ENCODE assay signal across 25 mouse cellular contexts in the genomic region with DNA sequence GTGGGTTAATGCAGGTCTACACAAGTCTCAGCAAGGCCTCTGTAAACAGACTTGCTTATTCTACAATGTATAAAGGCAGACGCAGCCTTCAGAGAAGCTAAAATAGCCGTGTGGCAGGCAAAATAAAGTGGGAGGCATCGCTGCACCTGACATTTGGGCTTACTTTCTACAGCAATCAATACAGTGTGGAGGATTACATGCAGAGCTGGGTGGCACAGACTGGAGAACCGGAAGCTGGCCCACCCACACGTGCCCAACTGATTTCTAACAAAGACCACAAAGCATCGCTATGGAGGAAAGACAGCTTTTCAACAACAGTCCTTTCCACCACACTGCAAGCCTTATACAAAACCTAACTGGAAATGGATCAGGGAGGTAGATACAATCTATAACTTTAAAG. TPM values are rescaled to one million over a fixed set of nuclear protein-coding genes. Genes with fewer than 3 reads are reported as not detected.
DNase-seq lines count a peak whose midpoint lies in the region; ATAC-seq and TF ChIP-seq lines count a peak whose summit lies in the region.
"Had no signal": no experiment of that assay in that cellular context is flagged by ENCODE, and none has a peak within 500 bp of the region (broad histone marks: within the 10 kb centered on the region; RNA-seq: fewer than 3 reads in every experiment).

No protein-coding gene starts in this region.

- H3K4me3 ChIP-seq in forebrain, embryonic 11.5 days (ENCODE audit: low read depth, low read length): no peak overlapping the region
- no peak overlapping the region for H3K4me3 ChIP-seq in forebrain, embryonic 16.5 days (replicated peaks; ENCODE audit: low read length)
- H3K4me3 ChIP-seq in layer of hippocampus, adult 2 months: no peak overlapping the region
- H3K4me3 ChIP-seq: embryonic facial prominence, embryonic 15.5 days; erythroblast, embryonic 14.5 days; heart, adult 2 months; heart, embryonic 12.5 days; hindbrain, embryonic 10.5 days; intestine, embryonic 15.5 days had no signal

- no peaks in the 10 kb centered on the region for H3K36me3 ChIP-seq in forebrain, embryonic 11.5 days (ENCODE audit: control insufficient read depth, insufficient read depth, low read length)
- H3K36me3 ChIP-seq in forebrain, embryonic 16.5 days (ENCODE audit: control insufficient read depth, insufficient read depth): no peaks in the 10 kb centered on the region
- H3K36me3 ChIP-seq: embryonic facial prominence, embryonic 15.5 days; G1E; heart, embryonic 12.5 days; hindbrain, embryonic 10.5 days; intestine, embryonic 15.5 days had no signal

- no peak overlapping the region for H3K4me2 ChIP-seq in forebrain, embryonic 11.5 days (ENCODE audit: low read depth, low read length, severe bottlenecking)
- H3K4me2 ChIP-seq in forebrain, embryonic 16.5 days (ENCODE audit: low read length): no peak overlapping the region
- H3K4me2 ChIP-seq: embryonic facial prominence, embryonic 15.5 days; heart, embryonic 12.5 days; hindbrain, embryonic 14.5 days; intestine, embryonic 15.5 days had no signal

- DNase-seq in forebrain, embryonic 11.5 days (ENCODE audit: low spot score): peak; percentile 37
- DNase-seq in layer of hippocampus, adult 2 months (ENCODE audit: low spot score in 2 of 2): no peak
- DNase-seq in layer of hippocampus, postnatal 10 days (ENCODE audit: low spot score in 2 of 2): no peak
- DNase-seq in thymus, postnatal 25 days: peak; percentile 13
- no peak for DNase-seq in thymus, adult 18-20 months
- no peak for DNase-seq in left cerebral cortex, postnatal 10 days (ENCODE audit: extremely low spot score in 1 of 2, low spot score in 2 of 2)
- DNase-seq: adrenal gland, adult 8-10 months; adrenal gland, postnatal 36 days; B cell, adult 2 months; cerebellum, adult 11-12 months; cerebellum, adult 9-10 months; cerebellum, postnatal 25 days; embryo, embryonic 11 days; gastrocnemius, postnatal 10 days; heart, adult 2 months had no signal

- no peak for ATAC-seq in forebrain, embryonic 11.5 days (replicated peaks; ENCODE audit: low FRiP score)
- ATAC-seq in forebrain, embryonic 16.5 days: no peak
- ATAC-seq: CD4-positive, CD25-positive, alpha-beta regulatory T cell, adult 4 months; forebrain, embryonic 14.5 days; intestine, embryonic 15.5 days had no signal

- no peak overlapping the region for H3K9ac ChIP-seq in forebrain, embryonic 11.5 days (ENCODE audit: low read length)
- H3K9ac ChIP-seq in forebrain, embryonic 16.5 days (replicated peaks; ENCODE audit: low read depth, low read length): no peak overlapping the region
- H3K9ac ChIP-seq: embryonic facial prominence, embryonic 15.5 days; heart, embryonic 12.5 days; hindbrain, embryonic 14.5 days; intestine, embryonic 15.5 days had no signal

- intact Hi-C loops in left cerebral cortex, postnatal 10 days (cut with DNase I): no loop called here

- no peaks in the 10 kb centered on the region for H3K9me3 ChIP-seq in forebrain, embryonic 11.5 days (ENCODE audit: control insufficient read depth, low read length)
- H3K9me3 ChIP-seq in forebrain, embryonic 16.5 days (ENCODE audit: control insufficient read depth, low read length): no peaks in the 10 kb centered on the region
- H3K9me3 ChIP-seq: embryonic facial prominence, embryonic 15.5 days; G1E; heart, embryonic 12.5 days; hindbrain, embryonic 10.5 days; intestine, embryonic 15.5 days had no signal

- no peaks in the 10 kb centered on the region for H3K4me1 ChIP-seq in forebrain, embryonic 11.5 days (replicated peaks; ENCODE audit: control insufficient read depth, insufficient read depth, low read length)
- peaks cover 4% of the 10 kb centered on the region for H3K4me1 ChIP-seq in forebrain, embryonic 16.5 days (replicated peaks; ENCODE audit: control insufficient read depth, insufficient read depth, low read length)
- H3K4me1 ChIP-seq: embryonic facial prominence, embryonic 15.5 days; heart, embryonic 12.5 days; hindbrain, embryonic 10.5 days; intestine, embryonic 15.5 days had no signal

- H3K27me3 ChIP-seq in forebrain, embryonic 11.5 days (ENCODE audit: control insufficient read depth, insufficient read depth, low read length): no peaks in the 10 kb centered on the region
- H3K27me3 ChIP-seq in forebrain, embryonic 16.5 days (replicated peaks; ENCODE audit: control insufficient read depth, insufficient read depth, low read length): no peaks in the 10 kb centered on the region
- H3K27me3 ChIP-seq: embryonic facial prominence, embryonic 15.5 days; intestine, embryonic 15.5 days had no signal

- no peak for TF ChIP-seq CTCF in layer of hippocampus, adult 2 months (conservative IDR thresholded peaks at IDR 0.05)

- WGBS in forebrain, embryonic 11.5 days: 77% methylated on average over 6 of the region's 6 CpGs
- WGBS in forebrain, embryonic 16.5 days: 50% methylated on average over 6 of the region's 6 CpGs

- H3K27ac ChIP-seq in forebrain, embryonic 11.5 days (ENCODE audit: low read depth, low read length): no peak overlapping the region
- no peak overlapping the region for H3K27ac ChIP-seq in forebrain, embryonic 16.5 days (ENCODE audit: low read length)
- peak overlapping the region; percentile 36; the same call in 1 of the 2 replicates for H3K27ac ChIP-seq in layer of hippocampus, adult 2 months
- H3K27ac ChIP-seq: embryonic facial prominence, embryonic 15.5 days; heart, adult 2 months; hindbrain, embryonic 10.5 days; hindbrain, embryonic 14.5 days; intestine, embryonic 15.5 days had no signal

RNA-seq across cellular contexts. Expression of gene Islr, which starts 19.6 kb away (rescaled TPM):
- polyA plus RNA-seq in forebrain, embryonic 11.5 days (2014; fragmentation: Nextera tagmentation; extraction: Ambion mirVana): 9.4 and 11.7 TPM in 2 replicates
- 16.8 and 25.5 TPM in 2 replicates for polyA plus RNA-seq in forebrain, embryonic 16.5 days (2015; fragmentation: Nextera tagmentation; extraction: Ambion mirVana)
- 10 to 100 TPM; 12.8 to 14.2 TPM for total RNA-seq in layer of hippocampus, adult 2 months (2021)
- total RNA-seq in layer of hippocampus, postnatal 10 days (2021): 10 to 100 TPM; 16.4 to 18.1 TPM
- 10 to 100 TPM; 14.0 to 14.3 TPM for total RNA-seq in left cerebral cortex, postnatal 10 days (2021)
- polyA plus RNA-seq: erythroblast, embryonic 14.5 days; G1E had no signal

RNA-seq across cellular contexts. Expression of gene Islr2, which starts 19.7 kb away (rescaled TPM):
- 18.1 and 21.1 TPM in 2 replicates for polyA plus RNA-seq in forebrain, embryonic 11.5 days (2014; fragmentation: Nextera tagmentation; extraction: Ambion mirVana)
- 74.4 and 88.4 TPM in 2 replicates for polyA plus RNA-seq in forebrain, embryonic 16.5 days (2015; fragmentation: Nextera tagmentation; extraction: Ambion mirVana)
- total RNA-seq in layer of hippocampus, adult 2 months (2021): 100 to 1,000 TPM; 134 to 136 TPM
- 100 to 1,000 TPM; 231 to 269 TPM for total RNA-seq in layer of hippocampus, postnatal 10 days (2021)
- 100 to 1,000 TPM; 130 to 138 TPM for total RNA-seq in left cerebral cortex, postnatal 10 days (2021)
- polyA plus RNA-seq: CD4-positive, CD25-positive, alpha-beta regulatory T cell, adult 4 months; erythroblast, embryonic 14.5 days had no signal

Comparison
In these comparisons a context has a peak if more than half of its experiments do, and no peak if none do; other contexts are left out.
1. DNase-seq: peak in forebrain, embryonic 11.5 days (single experiment) and thymus, postnatal 25 days (single experiment); none in layer of hippocampus, adult 2 months (0 of 2), layer of hippocampus, postnatal 10 days (0 of 2), thymus, adult 18-20 months (0 of 2) and left cerebral cortex, postnatal 10 days (0 of 2).